Mouse (Mus musculus): Measurements from ENCODE around the gene Abcg4. TPM values are rescaled to one million over a fixed set of nuclear protein-coding genes. Genes with fewer than 3 reads are reported as not detected.

Abcg4 gene
- polyA plus RNA-seq, 1 experiment, result 0.89 TPM

DNA sequence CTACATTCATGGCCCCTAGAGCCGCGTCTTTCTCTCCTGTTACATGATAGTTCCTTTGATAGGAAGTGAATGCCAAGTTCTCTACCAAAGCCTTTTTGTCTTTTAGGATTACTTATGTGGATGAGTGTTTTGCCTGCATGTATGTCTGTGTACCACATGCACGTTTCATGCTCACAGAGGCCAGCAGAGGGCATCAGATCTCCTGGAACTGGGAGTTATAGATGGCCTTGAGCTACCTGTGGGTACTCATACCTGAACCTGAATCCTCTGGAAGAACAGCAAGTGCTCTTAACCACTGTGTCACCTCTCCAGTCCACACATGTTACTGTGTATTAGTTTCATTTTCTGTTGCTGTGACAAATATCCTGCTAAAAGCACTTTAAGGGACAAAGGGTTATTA, 4.1 kb upstream of the Abcg4 start:
- Histone ChIP-seq H3K36me3 (ENCODE audit: control insufficient read depth, insufficient read depth, low read length) (peaks cover 4% of the 10 kb centered on the region), H3K27ac (ENCODE audit: control insufficient read depth, insufficient read depth, low read depth, low read length) (no peak overlapping the region), H3K27me3 (ENCODE audit: control insufficient read depth, insufficient read depth, low read length) (peaks cover 10% of the 10 kb centered on the region), H3K4me3 (ENCODE audit: control insufficient read depth, low read depth, low read length) (no peak overlapping the region), H3K4me1 (ENCODE audit: control insufficient read depth, insufficient read depth, low read length) (peaks cover 16% of the 10 kb centered on the region)
- no peak for TF ChIP-seq POLR2A (IDR thresholded peaks at IDR 0.05; ENCODE audit: control insufficient read depth, low read depth, low read length)
- no peak for TF ChIP-seq CTCF (IDR thresholded peaks at IDR 0.05; ENCODE audit: control insufficient read depth, insufficient read depth, insufficient replicate concordance, low read depth, low read length)

DNA sequence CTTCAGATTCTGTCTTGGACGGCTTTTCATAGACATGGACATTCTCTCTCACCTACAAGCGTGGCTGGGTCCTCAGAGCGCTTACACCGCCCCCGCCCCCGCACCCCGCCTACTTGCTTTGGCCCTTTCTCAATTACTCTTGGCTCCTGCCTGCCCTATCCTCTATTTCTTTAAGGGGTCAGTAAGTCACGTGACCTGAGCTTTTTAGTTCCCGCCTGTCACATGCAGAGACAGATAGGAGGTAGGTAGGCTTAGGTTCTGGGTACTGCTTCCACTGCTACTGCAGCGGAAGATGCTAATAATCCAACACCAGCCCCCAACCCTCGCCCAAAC, 510 bp upstream of the Abcg4 start:
- Histone ChIP-seq H3K36me3 (ENCODE audit: control insufficient read depth, insufficient read depth, low read length) (no peaks in the 10 kb centered on the region), H3K4me3 (ENCODE audit: control insufficient read depth, low read depth, low read length) (no peak overlapping the region), H3K27ac (ENCODE audit: control insufficient read depth, insufficient read depth, low read depth, low read length) (no peak overlapping the region), H3K27me3 (ENCODE audit: control insufficient read depth, insufficient read depth, low read length) (peaks cover 12% of the 10 kb centered on the region), H3K4me1 (ENCODE audit: control insufficient read depth, insufficient read depth, low read length) (peaks cover 22% of the 10 kb centered on the region)
- TF ChIP-seq CTCF (IDR thresholded peaks at IDR 0.05; ENCODE audit: control insufficient read depth, insufficient read depth, insufficient replicate concordance, low read depth, low read length) (no peak), POLR2A (IDR thresholded peaks at IDR 0.05; ENCODE audit: control insufficient read depth, low read depth, low read length) (no peak)

DNA sequence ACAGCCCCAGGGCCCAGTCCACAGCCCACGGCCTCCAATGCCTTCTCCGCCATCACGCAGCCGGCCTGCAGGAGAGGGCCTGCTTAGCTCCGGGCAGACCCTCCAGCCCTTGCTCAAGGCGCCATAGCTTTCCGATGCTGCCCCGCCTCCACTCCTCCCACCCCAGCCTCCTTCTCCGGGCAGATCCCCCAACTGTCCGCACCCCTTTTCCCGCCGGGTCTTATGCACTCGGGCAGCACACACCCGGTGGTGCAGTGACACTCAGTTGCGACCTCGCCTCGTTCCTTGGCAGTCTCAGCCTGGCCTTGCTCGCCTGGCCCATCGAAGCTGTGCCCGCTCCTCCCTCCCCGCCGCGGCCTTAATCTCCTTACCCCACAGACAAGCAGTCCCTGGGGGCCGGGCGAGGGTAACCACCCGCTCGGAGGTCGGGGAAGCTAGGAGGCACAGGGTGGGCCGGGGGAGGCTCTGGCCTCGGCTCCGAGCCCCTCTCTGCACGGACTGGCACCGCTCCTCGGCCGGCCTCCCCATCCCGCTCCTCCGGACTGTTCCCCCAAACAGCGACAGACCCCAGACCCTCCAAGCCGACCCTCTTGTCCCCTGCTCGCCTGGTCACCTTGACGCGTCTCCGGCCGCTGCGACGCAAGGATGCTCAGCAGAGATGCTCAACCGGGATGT, 877 bp downstream of the Abcg4 start:
- peak overlapping the region; percentile 82 for H3K4me3 ChIP-seq (ENCODE audit: control insufficient read depth, low read depth, low read length)
- TF ChIP-seq CTCF (IDR thresholded peaks at IDR 0.05; ENCODE audit: control insufficient read depth, insufficient read depth, insufficient replicate concordance, low read depth, low read length) (no peak), POLR2A (IDR thresholded peaks at IDR 0.05; ENCODE audit: control insufficient read depth, low read depth, low read length) (no peak)
- H3K27me3 ChIP-seq (ENCODE audit: control insufficient read depth, insufficient read depth, low read length), result peaks cover 12% of the 10 kb centered on the region
- no peak overlapping the region for H3K27ac ChIP-seq (ENCODE audit: control insufficient read depth, insufficient read depth, low read depth, low read length)
- H3K4me1 ChIP-seq (ENCODE audit: control insufficient read depth, insufficient read depth, low read length), result peaks cover 22% of the 10 kb centered on the region
- H3K36me3 ChIP-seq (ENCODE audit: control insufficient read depth, insufficient read depth, low read length), result no peaks in the 10 kb centered on the region

DNA sequence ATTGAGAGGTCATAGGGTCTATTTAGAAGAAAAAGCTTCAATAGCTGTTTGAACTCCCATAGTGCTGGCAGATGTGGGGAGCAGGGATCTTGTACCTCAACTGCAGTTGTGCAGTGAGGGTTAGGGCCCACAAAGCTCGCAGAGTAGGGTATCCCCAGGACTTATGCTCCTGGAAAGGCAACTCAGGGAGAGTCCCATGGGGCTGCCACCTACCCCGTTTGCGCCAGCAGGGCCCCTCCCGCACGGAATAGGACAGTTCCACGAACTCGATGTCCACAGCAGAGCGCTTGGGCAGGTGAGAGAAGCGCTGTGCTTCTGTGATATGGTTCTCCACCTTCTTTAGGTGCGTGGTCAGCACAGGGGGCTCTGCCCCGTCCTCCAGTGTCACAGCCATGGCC, 1.4 kb downstream of the Abcg4 start:
- peaks cover 22% of the 10 kb centered on the region for H3K4me1 ChIP-seq (ENCODE audit: control insufficient read depth, insufficient read depth, low read length)
- H3K27me3 ChIP-seq (ENCODE audit: control insufficient read depth, insufficient read depth, low read length), result peaks cover 12% of the 10 kb centered on the region
- peak overlapping the region; percentile 82 for H3K4me3 ChIP-seq (ENCODE audit: control insufficient read depth, low read depth, low read length)
- no peaks in the 10 kb centered on the region for H3K36me3 ChIP-seq (ENCODE audit: control insufficient read depth, insufficient read depth, low read length)
- no peak for TF ChIP-seq POLR2A (IDR thresholded peaks at IDR 0.05; ENCODE audit: control insufficient read depth, low read depth, low read length)
- no peak for TF ChIP-seq CTCF (IDR thresholded peaks at IDR 0.05; ENCODE audit: control insufficient read depth, insufficient read depth, insufficient replicate concordance, low read depth, low read length)
- no peak overlapping the region for H3K27ac ChIP-seq (ENCODE audit: control insufficient read depth, insufficient read depth, low read depth, low read length)

DNA sequence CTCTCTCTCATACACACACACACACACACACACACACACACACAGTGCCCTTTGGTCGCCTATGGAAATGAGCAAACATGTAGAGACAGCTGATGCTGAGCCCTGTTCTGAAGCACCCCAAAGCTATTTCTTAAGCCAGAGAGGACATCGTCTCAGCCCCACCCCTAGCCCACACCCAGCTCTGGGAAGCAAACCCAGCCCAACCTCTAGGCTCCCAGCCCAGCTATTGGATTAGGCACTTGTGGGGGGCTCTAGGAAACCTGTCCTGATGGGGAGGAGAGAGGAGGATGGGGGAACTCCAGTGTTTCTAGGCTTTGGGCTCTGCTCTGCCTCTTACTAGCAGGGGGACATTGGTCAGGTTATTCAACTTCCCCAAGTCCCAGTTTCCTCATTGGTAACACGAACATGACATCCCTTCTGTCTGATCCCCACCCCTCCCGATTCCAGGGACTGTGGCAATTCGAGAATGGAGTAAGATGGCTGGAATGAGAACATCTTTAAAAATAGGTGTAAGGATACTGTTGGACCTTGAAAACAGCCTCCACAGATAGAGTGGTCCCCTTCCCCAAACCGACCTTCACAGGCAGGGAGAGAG, 2.1 kb downstream of the Abcg4 start:
- Histone ChIP-seq H3K27me3 (ENCODE audit: control insufficient read depth, insufficient read depth, low read length) (peaks cover 12% of the 10 kb centered on the region), H3K27ac (ENCODE audit: control insufficient read depth, insufficient read depth, low read depth, low read length) (no peak overlapping the region), H3K4me3 (ENCODE audit: control insufficient read depth, low read depth, low read length) (no peak overlapping the region), H3K4me1 (ENCODE audit: control insufficient read depth, insufficient read depth, low read length) (peaks cover 22% of the 10 kb centered on the region), H3K36me3 (ENCODE audit: control insufficient read depth, insufficient read depth, low read length) (no peaks in the 10 kb centered on the region)
- TF ChIP-seq CTCF (IDR thresholded peaks at IDR 0.05; ENCODE audit: control insufficient read depth, insufficient read depth, insufficient replicate concordance, low read depth, low read length) (no peak), POLR2A (IDR thresholded peaks at IDR 0.05; ENCODE audit: control insufficient read depth, low read depth, low read length) (no peak)

DNA sequence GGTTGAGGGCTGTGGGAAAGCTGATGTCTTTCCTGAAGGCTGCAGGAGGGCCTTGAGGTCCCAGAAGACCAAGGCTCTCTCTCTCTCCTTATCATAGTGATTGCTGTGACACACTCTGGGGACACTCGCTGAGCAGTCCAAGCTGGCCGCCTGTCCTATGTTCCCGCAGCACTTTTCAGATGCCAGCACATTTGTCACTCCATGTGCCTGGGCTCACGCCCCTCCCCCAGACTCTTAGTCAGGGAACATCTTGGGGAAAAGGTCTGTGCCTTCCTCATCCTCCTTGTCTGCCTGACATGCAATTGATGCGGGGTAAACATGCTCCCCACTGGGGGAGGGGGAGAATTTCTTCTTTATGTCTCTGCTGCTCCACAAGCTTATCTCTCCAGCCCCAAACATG, 5.2 kb downstream of the Abcg4 start:
- Histone ChIP-seq H3K4me1 (ENCODE audit: control insufficient read depth, insufficient read depth, low read length) (peaks cover 13% of the 10 kb centered on the region), H3K27ac (ENCODE audit: control insufficient read depth, insufficient read depth, low read depth, low read length) (no peak overlapping the region), H3K27me3 (ENCODE audit: control insufficient read depth, insufficient read depth, low read length) (peaks cover 8% of the 10 kb centered on the region), H3K36me3 (ENCODE audit: control insufficient read depth, insufficient read depth, low read length) (no peaks in the 10 kb centered on the region), H3K4me3 (ENCODE audit: control insufficient read depth, low read depth, low read length) (no peak overlapping the region)
- TF ChIP-seq POLR2A (IDR thresholded peaks at IDR 0.05; ENCODE audit: control insufficient read depth, low read depth, low read length) (no peak), CTCF (IDR thresholded peaks at IDR 0.05; ENCODE audit: control insufficient read depth, insufficient read depth, insufficient replicate concordance, low read depth, low read length) (no peak)

DNA sequence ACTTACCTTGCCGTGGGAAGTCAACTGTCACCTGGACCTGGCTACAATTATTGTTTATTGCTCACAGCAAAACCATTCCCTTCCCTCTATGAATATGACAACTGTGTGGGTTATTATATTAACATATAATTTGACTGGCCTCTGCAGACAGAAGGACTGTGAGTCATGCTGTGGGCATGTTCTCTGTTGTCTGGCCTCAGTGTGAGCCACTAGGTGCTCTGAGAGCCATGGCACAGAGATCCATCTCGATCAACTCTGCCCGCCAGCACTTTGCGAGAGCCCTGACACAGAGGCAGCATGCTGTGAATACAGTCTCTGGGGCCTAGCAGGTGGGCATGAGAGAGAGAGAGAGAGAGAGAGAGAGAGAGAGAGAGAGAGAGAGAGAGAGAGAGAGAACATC, 18.4 kb downstream of the Abcg4 start:
- Histone ChIP-seq H3K36me3 (ENCODE audit: control insufficient read depth, insufficient read depth, low read length) (no peaks in the 10 kb centered on the region), H3K27ac (ENCODE audit: control insufficient read depth, insufficient read depth, low read depth, low read length) (no peak overlapping the region), H3K4me3 (ENCODE audit: control insufficient read depth, low read depth, low read length) (no peak overlapping the region), H3K4me1 (ENCODE audit: control insufficient read depth, insufficient read depth, low read length) (peaks cover 15% of the 10 kb centered on the region), H3K27me3 (ENCODE audit: control insufficient read depth, insufficient read depth, low read length) (no peaks in the 10 kb centered on the region)
- TF ChIP-seq POLR2A (IDR thresholded peaks at IDR 0.05; ENCODE audit: control insufficient read depth, low read depth, low read length) (no peak), CTCF (IDR thresholded peaks at IDR 0.05; ENCODE audit: control insufficient read depth, insufficient read depth, insufficient replicate concordance, low read depth, low read length) (no peak)

All from testis, adult 2 months (tissue).